Mouse (Mus musculus) liver, adult 10 weeks (tissue): Measurements from ENCODE around the gene Itgb4. TPM values are rescaled to one million over a fixed set of nuclear protein-coding genes. Genes with fewer than 3 reads are reported as not detected.

ENCODE experiments used
- polyA plus RNA-seq: library from polyadenylated mRNA; stranded (reverse); fragments of 350-450 nt; fragmentation: Illumina TruSeq; extraction: RNeasy Lipid Tissue Mini Kit (QIAGEN cat#74804); gene quantifications from one replicate; pipeline ENCODE4 v1.2.3, GENCODE M21; 2014; ENCODE audit warnings: low read depth, low replicate concordance

Itgb4 gene
- polyA plus RNA-seq, result not detected

GRCm38 (mm10) chr11:115974309-115975082 lies at the start of gene Itgb4:
Gene Itgb4 (plus strand): TSS chr11:115974709.

GRCm38 (mm10) chr11:115933108-115933746 lies 41.3 kb upstream of the Itgb4 start, which contains the start of the genes Sap30bp and Recql5:
Gene Sap30bp (plus strand): TSS chr11:115933282.
Gene Recql5 (minus strand): TSS chr11:115933477.

GRCm38 (mm10) chr11:116012262-116012947 lies 37.9 kb downstream of the Itgb4 start, which contains the start of gene Galk1:
Gene Galk1 (minus strand): TSS chr11:116012719.

GRCm38 (mm10) chr11:116027756-116028155 lies 53.2 kb downstream of the Itgb4 start, which contains the start of gene H3f3b:
Gene H3f3b (minus strand): TSS chr11:116027962.

GRCm38 (mm10) chr11:116030088-116030897 lies 55.8 kb downstream of the Itgb4 start, which contains the start of gene Unk:
Gene Unk (plus strand): TSS chr11:116030322.

Other genes with a start within 250 kb of the Itgb4 start
- 1.7 TPM for gene Tmem94, start 209.3 kb upstream of the Itgb4 start, polyA plus RNA-seq
- 0.26 TPM for gene Caskin2, start 161.1 kb upstream of the Itgb4 start, polyA plus RNA-seq
- gene Tsen54, start 160.0 kb upstream of the Itgb4 start, polyA plus RNA-seq, result 1.5 TPM
- 1.5 TPM for gene Llgl2, start 150.7 kb upstream of the Itgb4 start, polyA plus RNA-seq
- gene Myo15b, start 116.3 kb upstream of the Itgb4 start, polyA plus RNA-seq, result not detected
- gene Smim5, start 74.7 kb upstream of the Itgb4 start, polyA plus RNA-seq, result not detected
- 0.42 TPM for gene Smim6, start 62.7 kb upstream of the Itgb4 start, polyA plus RNA-seq
- 6.3 TPM for gene Sap30bp, start 41.4 kb upstream of the Itgb4 start, polyA plus RNA-seq
- 1.2 TPM for gene Recql5, start 41.2 kb upstream of the Itgb4 start, polyA plus RNA-seq
- 0.66 TPM for gene Galk1, start 38.0 kb downstream of the Itgb4 start, polyA plus RNA-seq
- gene H3f3b, start 53.3 kb downstream of the Itgb4 start, polyA plus RNA-seq, result 281 TPM
- 0.69 TPM for gene Unk, start 55.6 kb downstream of the Itgb4 start, polyA plus RNA-seq
- gene Unc13d, start 103.3 kb downstream of the Itgb4 start, polyA plus RNA-seq, result not detected
- 15.7 TPM for gene Wbp2, start 112.3 kb downstream of the Itgb4 start, polyA plus RNA-seq
- gene Trim47, start 152.5 kb downstream of the Itgb4 start, polyA plus RNA-seq, result 0.34 TPM
- gene Trim65, start 156.4 kb downstream of the Itgb4 start, polyA plus RNA-seq, result 4.6 TPM
- gene Mrpl38, start 164.2 kb downstream of the Itgb4 start, polyA plus RNA-seq, result 3.9 TPM
- gene Fbf1, start 193.5 kb downstream of the Itgb4 start, polyA plus RNA-seq, result 2.4 TPM
- not detected for gene Ten1, start 224.1 kb downstream of the Itgb4 start, polyA plus RNA-seq
- gene Acox1, start 224.3 kb downstream of the Itgb4 start, polyA plus RNA-seq, result 957 TPM